Mouse (Mus musculus) CD4-positive, CD25-positive, alpha-beta regulatory T cell, adult 2 months (primary cell): Measurements from ENCODE around the gene Tnfaip8l1.

Experiments used
- DNase-seq: peaks from one replicate; pipeline ENCODE4 v3.0.0-alpha.2; 2012; ENCODE audit warnings: low read depth, low spot score

Tnfaip8l1 gene

GRCm38 (mm10) chr17:56162231-56162774 is at the start of gene Tnfaip8l1:
Tnfaip8l1 (plus strand) TSS chr17:56162477.
- peak; percentile 96 for DNase-seq

GRCm38 (mm10) chr17:56112743-56113142 is 49.5 kb upstream of the Tnfaip8l1 start:
- DNase-seq, result no peak

- DNase-seq, result no peak
Measured at GRCm38 (mm10) chr17:56116193-56116592, 46.1 kb upstream of the Tnfaip8l1 start.

- DNase-seq, result no peak
Measured at GRCm38 (mm10) chr17:56117251-56117710, 45.0 kb upstream of the Tnfaip8l1 start, which contains the start of gene Plin5. Plin5 (minus strand) TSS chr17:56117596.

- no peak for DNase-seq
Measured at GRCm38 (mm10) chr17:56119431-56119830, 42.8 kb upstream of the Tnfaip8l1 start.

- no peak for DNase-seq
Measured at GRCm38 (mm10) chr17:56119981-56120880, 42.0 kb upstream of the Tnfaip8l1 start.

- DNase-seq, result no peak
Measured at GRCm38 (mm10) chr17:56121826-56122225, 40.5 kb upstream of the Tnfaip8l1 start, which contains the start of gene Lrg1. Lrg1 (minus strand) TSS chr17:56122001.

- DNase-seq, result no peak
Measured at GRCm38 (mm10) chr17:56123161-56123560, 39.1 kb upstream of the Tnfaip8l1 start.

- no peak for DNase-seq
Measured at GRCm38 (mm10) chr17:56123681-56124340, 38.5 kb upstream of the Tnfaip8l1 start.

GRCm38 (mm10) chr17:56124377-56125275 is 37.7 kb upstream of the Tnfaip8l1 start:
- peak; percentile 88 for DNase-seq

- no peak for DNase-seq
Measured at GRCm38 (mm10) chr17:56125276-56125630, 37.0 kb upstream of the Tnfaip8l1 start.

GRCm38 (mm10) chr17:56126175-56126574 is 36.1 kb upstream of the Tnfaip8l1 start:
- no peak for DNase-seq

GRCm38 (mm10) chr17:56128246-56128645 is 34.0 kb upstream of the Tnfaip8l1 start:
- no peak for DNase-seq

- DNase-seq, result no peak
Measured at GRCm38 (mm10) chr17:56131136-56131535, 31.1 kb upstream of the Tnfaip8l1 start.

- peak; percentile 88 for DNase-seq
Measured at GRCm38 (mm10) chr17:56131814-56132213, 30.5 kb upstream of the Tnfaip8l1 start.

GRCm38 (mm10) chr17:56132661-56133060 is 29.6 kb upstream of the Tnfaip8l1 start:
- peak; percentile 86 for DNase-seq

GRCm38 (mm10) chr17:56133457-56134363 is 28.6 kb upstream of the Tnfaip8l1 start:
- peak; percentile 51 for DNase-seq

GRCm38 (mm10) chr17:56134463-56134971 is 27.8 kb upstream of the Tnfaip8l1 start:
- peak; percentile 89 for DNase-seq

GRCm38 (mm10) chr17:56136558-56136957 is 25.7 kb upstream of the Tnfaip8l1 start:
- no peak for DNase-seq
